Mouse (Mus musculus): ENCODE measurements around the gene Adam19.

DNA sequence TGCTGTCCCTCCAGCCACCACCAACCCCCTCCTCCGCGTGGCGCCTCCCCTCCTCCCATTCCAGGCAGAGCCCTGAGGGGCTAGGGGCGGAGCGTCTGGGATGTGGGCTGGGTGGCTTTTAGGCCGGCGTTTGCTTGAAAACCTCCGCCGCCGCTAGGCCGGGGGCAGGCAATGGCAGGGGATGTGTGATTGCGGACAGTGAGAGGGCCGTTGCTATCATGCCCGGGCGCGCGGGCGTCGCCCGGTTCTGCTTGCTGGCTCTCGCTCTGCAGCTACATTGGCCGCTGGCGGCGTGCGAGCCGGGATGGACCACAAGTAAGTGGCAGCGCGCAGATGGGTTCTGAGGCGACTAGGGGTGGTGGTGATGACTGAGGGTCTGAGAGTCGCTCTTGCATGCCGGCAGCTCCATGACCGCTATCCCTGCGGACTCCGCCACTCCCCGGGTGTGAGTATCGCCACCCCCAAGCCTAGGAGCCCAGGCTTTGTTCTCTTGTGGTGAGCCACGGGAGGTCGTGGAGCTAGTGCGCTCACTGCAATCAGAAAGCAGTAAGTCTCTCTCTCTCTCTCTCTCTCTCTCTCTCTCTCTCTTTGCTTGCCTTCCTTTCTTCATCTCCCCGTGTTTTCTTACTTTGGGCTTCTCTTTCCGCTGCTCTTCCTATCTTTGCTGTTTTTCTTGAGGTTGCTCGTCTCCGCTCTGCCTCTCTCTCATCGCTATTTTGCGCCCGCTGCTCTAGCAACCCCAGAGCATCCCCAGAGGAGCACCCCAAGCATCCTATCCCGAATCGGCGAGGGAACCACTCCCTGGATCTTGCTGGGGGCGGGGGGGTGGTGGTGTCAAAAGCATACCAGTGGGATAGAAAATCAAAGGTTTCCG, at the start of gene Adam19:
- TF ChIP-seq POLR2A (IDR thresholded peaks at IDR 0.05; ENCODE audit: low read depth, low read length) (peak; percentile 46), CTCF (IDR thresholded peaks at IDR 0.05; ENCODE audit: extremely low read depth, insufficient read depth, insufficient read length, insufficient replicate concordance) (no peak)
